Mouse (Mus musculus): ENCODE measurements around the gene Map7d3.

The Map7d3 gene

GRCm38 (mm10) chrX:56821765-56822603 lies at the start of gene Map7d3:
Gene Map7d3 (minus strand): TSS chrX:56822326.
- DNase-seq (ENCODE audit: low read depth, low spot score), result no peak

GRCm38 (mm10) chrX:56869863-56870262 lies 47.7 kb upstream of the Map7d3 start, which contains the start of gene Adgrg4:
Gene Adgrg4 (plus strand): TSS chrX:56870163.
- no peak for DNase-seq (ENCODE audit: low read depth, low spot score)

GRCm38 (mm10) chrX:56841255-56841654 lies 19.1 kb upstream of the Map7d3 start:
- DNase-seq (ENCODE audit: low read depth, low spot score), result no peak

GRCm38 (mm10) chrX:56839369-56839768 lies 17.2 kb upstream of the Map7d3 start:
- no peak for DNase-seq (ENCODE audit: low read depth, low spot score)

- no peak for DNase-seq (ENCODE audit: low read depth, low spot score)
Measured at GRCm38 (mm10) chrX:56835842-56836241, 13.7 kb upstream of the Map7d3 start.

GRCm38 (mm10) chrX:56827492-56827891 lies 5.4 kb upstream of the Map7d3 start:
- DNase-seq (ENCODE audit: low read depth, low spot score), result no peak

- peak; percentile 44 for DNase-seq (ENCODE audit: low read depth, low spot score)
Measured at GRCm38 (mm10) chrX:56791268-56791667, 30.9 kb downstream of the Map7d3 start.

- DNase-seq (ENCODE audit: low read depth, low spot score), result no peak
Measured at GRCm38 (mm10) chrX:56790591-56790990, 31.5 kb downstream of the Map7d3 start.

GRCm38 (mm10) chrX:56787486-56787885 lies 34.6 kb downstream of the Map7d3 start:
- no peak for DNase-seq (ENCODE audit: low read depth, low spot score)

- DNase-seq (ENCODE audit: low read depth, low spot score), result peak; percentile 62
Measured at GRCm38 (mm10) chrX:56786281-56787061, 35.7 kb downstream of the Map7d3 start.

- peak; percentile 57 for DNase-seq (ENCODE audit: low read depth, low spot score)
Measured at GRCm38 (mm10) chrX:56773329-56773728, 48.8 kb downstream of the Map7d3 start.

- no peak for DNase-seq (ENCODE audit: low read depth, low spot score)
Measured at GRCm38 (mm10) chrX:56771751-56772150, 50.4 kb downstream of the Map7d3 start.

- no peak for DNase-seq (ENCODE audit: low read depth, low spot score)
Measured at GRCm38 (mm10) chrX:56769838-56770237, 52.3 kb downstream of the Map7d3 start.

GRCm38 (mm10) chrX:56760257-56760760 lies 61.8 kb downstream of the Map7d3 start:
- DNase-seq (ENCODE audit: low read depth, low spot score), result no peak

- no peak for DNase-seq (ENCODE audit: low read depth, low spot score)
Measured at GRCm38 (mm10) chrX:56756352-56756751, 65.8 kb downstream of the Map7d3 start.

GRCm38 (mm10) chrX:56755646-56756045 lies 66.5 kb downstream of the Map7d3 start:
- peak; percentile 47 for DNase-seq (ENCODE audit: low read depth, low spot score)

GRCm38 (mm10) chrX:56753317-56754289 lies 68.5 kb downstream of the Map7d3 start:
- DNase-seq (ENCODE audit: low read depth, low spot score), result no peak

- DNase-seq (ENCODE audit: low read depth, low spot score), result no peak
Measured at GRCm38 (mm10) chrX:56752144-56752543, 70.0 kb downstream of the Map7d3 start.

- DNase-seq (ENCODE audit: low read depth, low spot score), result no peak
Measured at GRCm38 (mm10) chrX:56751536-56751935, 70.6 kb downstream of the Map7d3 start.

Measured in skeletal muscle tissue, adult 2 months (tissue).